Mouse (Mus musculus): Measurements from ENCODE around the gene 1700017D01Rik. TPM values are rescaled to one million over a fixed set of nuclear protein-coding genes. Genes with fewer than 3 reads are reported as not detected.

1700017D01Rik gene
- polyA plus RNA-seq, 1 experiment from 2014 or later = not detected

GRCm38 (mm10) chr19:11048009-11048408, 82.7 kb downstream of the 1700017D01Rik start:
- H3K9me3 ChIP-seq (replicated peaks) = no peaks in the 10 kb centered on the region
- ATAC-seq (ENCODE audit: low read depth) (no peak), DNase-seq (no peak)
- WGBS (ENCODE audit: insufficient replicate concordance) = 27% methylated on average over 6 of the region's 6 CpGs
- H3K27me3 ChIP-seq = no peaks in the 10 kb centered on the region
- no peak overlapping the region for H3K27ac ChIP-seq
- H3K4me1 ChIP-seq (replicated peaks) = peaks cover 10% of the 10 kb centered on the region
- H3K4me3 ChIP-seq (replicated peaks) = no peak overlapping the region
- H3K36me3 ChIP-seq = no peaks in the 10 kb centered on the region
- H3K4me2 ChIP-seq = no peak overlapping the region
- no peak overlapping the region for H3K9ac ChIP-seq

Other genes with a start within 250 kb of the 1700017D01Rik start
- gene Tmem109, start 248.9 kb downstream of the 1700017D01Rik start, polyA plus RNA-seq (2015; fragmentation: Nextera tagmentation; extraction: Ambion mirVana) = 21.9 and 23.0 TPM in 2 replicates
- gene Prpf19, start 235.6 kb downstream of the 1700017D01Rik start, polyA plus RNA-seq (2015; fragmentation: Nextera tagmentation; extraction: Ambion mirVana) = 18.9 and 19.7 TPM in 2 replicates
- not detected in 2 replicates for gene Zp1, start 210.2 kb downstream of the 1700017D01Rik start, polyA plus RNA-seq (2015; fragmentation: Nextera tagmentation; extraction: Ambion mirVana)
- not detected in 2 replicates for gene Ptgdr2, start 193.7 kb downstream of the 1700017D01Rik start, polyA plus RNA-seq (2015; fragmentation: Nextera tagmentation; extraction: Ambion mirVana)
- gene Ccdc86, start 181.6 kb downstream of the 1700017D01Rik start, polyA plus RNA-seq (2015; fragmentation: Nextera tagmentation; extraction: Ambion mirVana) = 23.4 and 25.3 TPM in 2 replicates
- gene Ms4a10, start 156.2 kb downstream of the 1700017D01Rik start, polyA plus RNA-seq (2015; fragmentation: Nextera tagmentation; extraction: Ambion mirVana) = not detected in 2 replicates
- gene Ms4a15, start 137.6 kb downstream of the 1700017D01Rik start, polyA plus RNA-seq (2015; fragmentation: Nextera tagmentation; extraction: Ambion mirVana) = not detected in 2 replicates
- not detected in 2 replicates for gene Ms4a18, start 112.8 kb downstream of the 1700017D01Rik start, polyA plus RNA-seq (2015; fragmentation: Nextera tagmentation; extraction: Ambion mirVana)
- 0.16 TPM in 1 of 2 replicates, not detected in the other for gene Ms4a8a, start 49.8 kb downstream of the 1700017D01Rik start, polyA plus RNA-seq (2015; fragmentation: Nextera tagmentation; extraction: Ambion mirVana)
- gene 1700025F22Rik, start 34.4 kb upstream of the 1700017D01Rik start, polyA plus RNA-seq (2015; fragmentation: Nextera tagmentation; extraction: Ambion mirVana) = not detected in 2 replicates
- gene Ms4a13, start 65.9 kb upstream of the 1700017D01Rik start, polyA plus RNA-seq (2015; fragmentation: Nextera tagmentation; extraction: Ambion mirVana) = not detected in 2 replicates
- gene Ms4a12, start 101.6 kb upstream of the 1700017D01Rik start, polyA plus RNA-seq (2015; fragmentation: Nextera tagmentation; extraction: Ambion mirVana) = not detected in 2 replicates
- gene Ms4a1, start 135.4 kb upstream of the 1700017D01Rik start, polyA plus RNA-seq (2015; fragmentation: Nextera tagmentation; extraction: Ambion mirVana) = not detected in 2 replicates
- not detected in 2 replicates for gene Ms4a5, start 153.0 kb upstream of the 1700017D01Rik start, polyA plus RNA-seq (2015; fragmentation: Nextera tagmentation; extraction: Ambion mirVana)
- 0.03 TPM in 1 of 2 replicates, not detected in the other for gene Ms4a14, start 183.6 kb upstream of the 1700017D01Rik start, polyA plus RNA-seq (2015; fragmentation: Nextera tagmentation; extraction: Ambion mirVana)
- gene Ms4a7, start 205.3 kb upstream of the 1700017D01Rik start, polyA plus RNA-seq (2015; fragmentation: Nextera tagmentation; extraction: Ambion mirVana) = 1.1 and 1.5 TPM in 2 replicates
- gene Ms4a4a, start 244.6 kb upstream of the 1700017D01Rik start, polyA plus RNA-seq (2015; fragmentation: Nextera tagmentation; extraction: Ambion mirVana) = 0.63 and 1.3 TPM in 2 replicates